In genomic region chr5:12944554-12944953, GRCm38 (mm10) we compare ENCODE assay signal across 19 mouse cellular contexts.
A peak's percentile ranks its signal among the peaks of the same experiment; 100 is the strongest.
DNase-seq lines count a peak whose midpoint lies in the region; ATAC-seq and TF ChIP-seq lines count a peak whose summit lies in the region.
"Had no signal": no experiment of that assay in that cellular context is flagged by ENCODE, and none has a peak within 500 bp of the region (broad histone marks: within the 10 kb centered on the region; RNA-seq: fewer than 3 reads in every experiment).

No protein-coding gene starts in this region.

- TF ChIP-seq CTCF in kidney, adult 2 months (conservative IDR thresholded peaks at IDR 0.05; ENCODE audit: insufficient read depth, insufficient read length, low read depth, low read length): no peak

- DNase-seq in heart, adult 11 months: peak; percentile 89
- DNase-seq in heart, embryonic 10.5 days (ENCODE audit: low spot score): no peak
- DNase-seq in kidney, adult 18-20 months: peak; percentile 2
- peak; percentile 58 for DNase-seq in kidney, adult 2 months
- peak; percentile 8 to 54 for DNase-seq in kidney, postnatal 36 days
- no peak for DNase-seq in forebrain, embryonic 14.5 days (ENCODE audit: low spot score)
- DNase-seq in spleen, adult 18-20 months: no peak
- DNase-seq: B cell, adult 2 months; cerebellum, postnatal 10 days; gastrocnemius, postnatal 36 days; right cerebral cortex, adult 18-20 months; thymus, adult 18-20 months had no signal

- 59% methylated on average over 5 of the region's 5 CpGs for WGBS in heart, embryonic 10.5 days
- 60% methylated on average over 5 of the region's 5 CpGs for WGBS in kidney, embryonic 14.5 days
- 62% methylated on average over 5 of the region's 5 CpGs for WGBS in kidney, adult 2 months
- WGBS in forebrain, embryonic 14.5 days: 86% methylated on average over 5 of the region's 5 CpGs

- H3K4me3 ChIP-seq in heart, embryonic 10.5 days: no peak overlapping the region
- no peak overlapping the region for H3K4me3 ChIP-seq in kidney, embryonic 14.5 days (ENCODE audit: low read length)
- no peak overlapping the region for H3K4me3 ChIP-seq in kidney, adult 2 months (ENCODE audit: insufficient read depth, low read depth, low read length)
- no peak overlapping the region for H3K4me3 ChIP-seq in forebrain, embryonic 14.5 days (ENCODE audit: low read depth, low read length)
- H3K4me3 ChIP-seq: forebrain, embryonic 12.5 days; hindbrain, embryonic 10.5 days; limb, embryonic 10.5 days; liver, embryonic 12.5 days had no signal

- no peaks in the 10 kb centered on the region for H3K4me1 ChIP-seq in heart, embryonic 10.5 days
- H3K4me1 ChIP-seq in kidney, embryonic 14.5 days (ENCODE audit: control insufficient read depth, insufficient read depth, low read length): no peaks in the 10 kb centered on the region
- H3K4me1 ChIP-seq in kidney, adult 2 months (ENCODE audit: control insufficient read depth, insufficient read depth, low read length): no peaks in the 10 kb centered on the region
- H3K4me1 ChIP-seq in forebrain, embryonic 14.5 days (ENCODE audit: control insufficient read depth, insufficient read depth, low read length): no peaks in the 10 kb centered on the region
- H3K4me1 ChIP-seq: forebrain, embryonic 12.5 days; hindbrain, embryonic 10.5 days; liver, embryonic 12.5 days had no signal

- no peak overlapping the region for H3K27ac ChIP-seq in heart, embryonic 10.5 days
- H3K27ac ChIP-seq in kidney, embryonic 14.5 days (ENCODE audit: low read depth, low read length): no peak overlapping the region
- no peak overlapping the region for H3K27ac ChIP-seq in kidney, adult 2 months (ENCODE audit: insufficient read depth, low read depth, low read length)
- no peak overlapping the region for H3K27ac ChIP-seq in forebrain, embryonic 14.5 days (ENCODE audit: low read depth, low read length)
- H3K27ac ChIP-seq: forebrain, embryonic 12.5 days; hindbrain, embryonic 10.5 days; limb, embryonic 10.5 days; liver, embryonic 12.5 days had no signal

- TF ChIP-seq POLR2A in kidney, adult 2 months (IDR thresholded peaks at IDR 0.05; ENCODE audit: low read depth, low read length): no peak

- no peaks in the 10 kb centered on the region for H3K36me3 ChIP-seq in heart, embryonic 10.5 days
- H3K36me3 ChIP-seq in kidney, embryonic 14.5 days (ENCODE audit: control insufficient read depth, insufficient read depth, low read length): no peaks in the 10 kb centered on the region
- no peaks in the 10 kb centered on the region for H3K36me3 ChIP-seq in kidney, adult 2 months (ENCODE audit: control insufficient read depth, insufficient read depth, low read length)
- H3K36me3 ChIP-seq in forebrain, embryonic 14.5 days (ENCODE audit: control insufficient read depth, insufficient read depth, low read length): no peaks in the 10 kb centered on the region
- H3K36me3 ChIP-seq: forebrain, embryonic 12.5 days; hindbrain, embryonic 10.5 days; limb, embryonic 10.5 days; liver, embryonic 12.5 days had no signal

- no peak overlapping the region for H3K9ac ChIP-seq in kidney, embryonic 14.5 days (ENCODE audit: low read depth, low read length)
- H3K9ac ChIP-seq in forebrain, embryonic 14.5 days (ENCODE audit: low read length): no peak overlapping the region
- H3K9ac ChIP-seq: forebrain, embryonic 12.5 days; liver, embryonic 12.5 days had no signal

- H3K4me2 ChIP-seq in kidney, embryonic 14.5 days (replicated peaks; ENCODE audit: low read depth, low read length): no peak overlapping the region
- H3K4me2 ChIP-seq in forebrain, embryonic 14.5 days (ENCODE audit: low read length): no peak overlapping the region
- H3K4me2 ChIP-seq: forebrain, embryonic 12.5 days; liver, embryonic 12.5 days had no signal

- no peaks in the 10 kb centered on the region for H3K27me3 ChIP-seq in heart, embryonic 10.5 days (ENCODE audit: insufficient read depth, poor library complexity, severe bottlenecking)
- no peaks in the 10 kb centered on the region for H3K27me3 ChIP-seq in kidney, embryonic 14.5 days (ENCODE audit: control insufficient read depth, insufficient read depth, low read length)
- no peaks in the 10 kb centered on the region for H3K27me3 ChIP-seq in kidney, adult 2 months (replicated peaks; ENCODE audit: control insufficient read depth, insufficient read depth, low read length)
- no peaks in the 10 kb centered on the region for H3K27me3 ChIP-seq in forebrain, embryonic 14.5 days (replicated peaks; ENCODE audit: control insufficient read depth, insufficient read depth, low read length)
- H3K27me3 ChIP-seq: forebrain, embryonic 12.5 days; liver, embryonic 12.5 days had no signal

- no peak for ATAC-seq in kidney, embryonic 14.5 days (ENCODE audit: low FRiP score, low TSS enrichment)
- no peak for ATAC-seq in forebrain, embryonic 14.5 days
- ATAC-seq: inflammation-experienced regulatory T-cells, adult 6 months; liver, embryonic 12.5 days; midbrain, embryonic 16.5 days had no signal

- no peaks in the 10 kb centered on the region for H3K9me3 ChIP-seq in heart, embryonic 10.5 days
- H3K9me3 ChIP-seq in kidney, embryonic 14.5 days (ENCODE audit: control insufficient read depth, low read length): no peaks in the 10 kb centered on the region
- H3K9me3 ChIP-seq in forebrain, embryonic 14.5 days (replicated peaks; ENCODE audit: control insufficient read depth, low read length): no peaks in the 10 kb centered on the region
- H3K9me3 ChIP-seq: forebrain, embryonic 12.5 days; hindbrain, embryonic 10.5 days; limb, embryonic 10.5 days; liver, embryonic 12.5 days had no signal

Comparison
In these comparisons a context has a peak if more than half of its experiments do, and no peak if none do; other contexts are left out.
1. DNase-seq: peak in heart, adult 11 months (single experiment), kidney, adult 18-20 months (single experiment), kidney, adult 2 months (single experiment) and kidney, postnatal 36 days (2 of 2); none in heart, embryonic 10.5 days (single experiment), forebrain, embryonic 14.5 days (single experiment) and spleen, adult 18-20 months (0 of 2).